Mouse (Mus musculus): Measurements from ENCODE around the gene Neurog1.

Neurog1 gene

GRCm38 (mm10) chr13:56251924-56252619 lies at the start of gene Neurog1:
Neurog1 (minus strand) TSS chr13:56252163.
- DNase-seq (ENCODE audit: low spot score in 2 of 2) = peak in 1 of 2 experiments; percentile 14

GRCm38 (mm10) chr13:56299336-56299735 lies 47.4 kb upstream of the Neurog1 start:
- DNase-seq (ENCODE audit: low spot score in 2 of 2) = no peak

GRCm38 (mm10) chr13:56296659-56297020 lies 44.7 kb upstream of the Neurog1 start:
- no peak for DNase-seq (ENCODE audit: low spot score in 2 of 2)

GRCm38 (mm10) chr13:56295943-56296658 lies 44.1 kb upstream of the Neurog1 start, which contains the start of gene Cxcl14:
Cxcl14 (minus strand) TSS chr13:56296551.
- peak in 1 of 2 experiments; percentile 42 for DNase-seq (ENCODE audit: low spot score in 2 of 2)

- DNase-seq (ENCODE audit: low spot score in 2 of 2) = no peak
These were observed 43.6 kb upstream of the Neurog1 start for GRCm38 (mm10) chr13:56295586-56295942.

- no peak for DNase-seq (ENCODE audit: low spot score in 2 of 2)
These were observed 42.9 kb upstream of the Neurog1 start for GRCm38 (mm10) chr13:56294908-56295307.

- no peak for DNase-seq (ENCODE audit: low spot score in 2 of 2)
These were observed 38.0 kb upstream of the Neurog1 start for GRCm38 (mm10) chr13:56289998-56290397.

- no peak for DNase-seq (ENCODE audit: low spot score in 2 of 2)
These were observed 37.3 kb upstream of the Neurog1 start for GRCm38 (mm10) chr13:56289261-56289660.

GRCm38 (mm10) chr13:56288601-56289000 lies 36.6 kb upstream of the Neurog1 start:
- no peak for DNase-seq (ENCODE audit: low spot score in 2 of 2)

- no peak for DNase-seq (ENCODE audit: low spot score in 2 of 2)
These were observed 35.1 kb upstream of the Neurog1 start for GRCm38 (mm10) chr13:56287091-56287490.

- no peak for DNase-seq (ENCODE audit: low spot score in 2 of 2)
These were observed 31.4 kb upstream of the Neurog1 start for GRCm38 (mm10) chr13:56283321-56283720.

- no peak for DNase-seq (ENCODE audit: low spot score in 2 of 2)
These were observed 28.4 kb upstream of the Neurog1 start for GRCm38 (mm10) chr13:56280356-56280755.

- DNase-seq (ENCODE audit: low spot score in 2 of 2) = peak; percentile 86 to 89
These were observed 27.5 kb upstream of the Neurog1 start for GRCm38 (mm10) chr13:56279439-56279838.

GRCm38 (mm10) chr13:56275171-56275570 lies 23.2 kb upstream of the Neurog1 start:
- DNase-seq (ENCODE audit: low spot score in 2 of 2) = no peak

GRCm38 (mm10) chr13:56270124-56270523 lies 18.2 kb upstream of the Neurog1 start:
- no peak for DNase-seq (ENCODE audit: low spot score in 2 of 2)

GRCm38 (mm10) chr13:56267396-56267795 lies 15.4 kb upstream of the Neurog1 start:
- DNase-seq (ENCODE audit: low spot score in 2 of 2) = no peak

GRCm38 (mm10) chr13:56266435-56266834 lies 14.5 kb upstream of the Neurog1 start:
- no peak for DNase-seq (ENCODE audit: low spot score in 2 of 2)

- no peak for DNase-seq (ENCODE audit: low spot score in 2 of 2)
These were observed 13.7 kb upstream of the Neurog1 start for GRCm38 (mm10) chr13:56265661-56266060.

GRCm38 (mm10) chr13:56262269-56262668 lies 10.3 kb upstream of the Neurog1 start:
- DNase-seq (ENCODE audit: low spot score in 2 of 2) = no peak

GRCm38 (mm10) chr13:56260344-56260780 lies 8.4 kb upstream of the Neurog1 start:
- DNase-seq (ENCODE audit: low spot score in 2 of 2) = no peak

- no peak for DNase-seq (ENCODE audit: low spot score in 2 of 2)
These were observed 7.9 kb upstream of the Neurog1 start for GRCm38 (mm10) chr13:56259926-56260250.

GRCm38 (mm10) chr13:56259021-56259925 lies 7.3 kb upstream of the Neurog1 start:
- no peak for DNase-seq (ENCODE audit: low spot score in 2 of 2)
